Mouse (Mus musculus) lung, postnatal 0 days (tissue): ENCODE measurements around the gene Jak1. TPM values are rescaled to one million over a fixed set of nuclear protein-coding genes. Genes with fewer than 3 reads are reported as not detected.
A peak's percentile ranks its signal among the peaks of the same experiment; 100 is the strongest.

ENCODE experiments used
- ATAC-seq: fragments of 200-750 bp; cut with Nextera tagmentation; 2 replicates; pipeline ENCODE4 v1.8.0; 2017; ENCODE audit warnings: moderate library complexity
- DNase-seq: peaks from one replicate; pipeline ENCODE4 v3.0.0-alpha.2; 2016; ENCODE audit warnings: low spot score
- H3K27ac ChIP-seq: fragments of 300-500 bp; sonication (generic); 2 replicates; pipeline ENCODE4 v1.5.1; 2014; ENCODE audit warnings: antibody characterized with exemption, mild to moderate bottlenecking, low read length, mixed read lengths
- H3K27me3 ChIP-seq: fragments of 300-500 bp; sonication (generic); replicated peaks from 2 replicates; pipeline ENCODE4 v1.6.1; 2014; ENCODE audit warnings: low read length, mixed read lengths; ENCODE audit not compliant: insufficient read depth
- H3K36me3 ChIP-seq: fragments of 300-500 bp; sonication (generic); 2 replicates; pipeline ENCODE4 v1.6.1; 2014; ENCODE audit warnings: low read length, mixed read lengths; ENCODE audit not compliant: insufficient read depth
- H3K4me1 ChIP-seq: fragments of 300-500 bp; sonication (generic); 2 replicates; pipeline ENCODE4 v1.6.1; 2014; ENCODE audit warnings: antibody characterized with exemption, low read depth, low read length, mixed read lengths; ENCODE audit not compliant: insufficient read depth
- H3K4me2 ChIP-seq: fragments of 300-500 bp; sonication (generic); replicated peaks from 2 replicates; pipeline ENCODE4 v1.6.1; 2014; ENCODE audit warnings: low read depth, mild to moderate bottlenecking, low read length, moderate library complexity, mixed read lengths
- H3K4me3 ChIP-seq: fragments of 300-500 bp; sonication (generic); 2 replicates; pipeline ENCODE4 v1.5.1; 2014; ENCODE audit warnings: low read depth, low read length
- H3K9ac ChIP-seq: fragments of 300-500 bp; sonication (generic); replicated peaks from 2 replicates; pipeline ENCODE4 v1.6.1; 2014; ENCODE audit warnings: low read depth, mild to moderate bottlenecking
- H3K9me3 ChIP-seq: fragments of 300-500 bp; sonication (generic); 2 replicates; pipeline ENCODE4 v1.6.1; 2016; ENCODE audit warnings: low read length, mixed read lengths
- CTCF ChIP-seq: IDR thresholded peaks from 2 replicates; pipeline ENCODE4 v1.5.1; 2016; ENCODE audit warnings: antibody characterized with exemption, mild to moderate bottlenecking
- EP300 ChIP-seq: IDR thresholded peaks from 2 replicates; pipeline ENCODE4 v1.6.1; 2016; ENCODE audit warnings: antibody characterized with exemption, mild to moderate bottlenecking, control low read depth
- WGBS: fragments of 180-500 bp; shearing (Covaris S2); extraction: QIAGEN DNeasy Blood & Tissue Kit; methylation state at CpG from one replicate; pipeline ENCODE4 v1.1.7; 2014; 5-methylcytosine and 5-hydroxymethylcytosine counted together
- polyA plus RNA-seq: library from polyadenylated mRNA; unstranded; fragments of >200 nt; fragmentation: Nextera tagmentation; extraction: Ambion mirVana; gene quantifications from 2 replicates; pipeline ENCODE4 v1.2.1, GENCODE M21; 2015

Gene Jak1
- polyA plus RNA-seq, 1 experiment from 2014 or later, result 80.0 TPM

DNA sequence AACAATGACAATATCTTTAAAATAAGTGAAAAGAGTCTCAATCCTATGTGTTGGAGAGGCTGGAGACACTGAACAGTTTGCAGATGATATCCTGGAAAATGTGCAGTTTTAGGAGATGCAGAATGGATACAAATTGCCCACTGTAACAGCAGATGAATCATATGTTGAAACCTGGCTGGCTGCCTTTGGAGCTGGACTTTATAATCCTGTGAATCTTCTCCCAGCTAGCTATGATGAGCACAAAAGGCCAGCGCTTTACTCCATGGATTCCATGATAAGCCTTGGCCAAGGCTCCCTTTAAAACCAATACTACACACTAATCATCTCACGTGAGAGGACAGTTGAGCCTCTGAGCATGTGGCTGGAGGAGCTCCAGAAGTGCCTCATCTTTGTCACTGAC, 45.2 kb downstream of the Jak1 start:
- WGBS, result 56% methylated on average over 2 of the region's 2 CpGs
- no peak overlapping the region for H3K9ac ChIP-seq
- DNase-seq (no peak), ATAC-seq (no peak)
- H3K4me2 ChIP-seq, result no peak overlapping the region
- no peaks in the 10 kb centered on the region for H3K36me3 ChIP-seq
- TF ChIP-seq EP300 (no peak), CTCF (no peak)
- H3K4me3 ChIP-seq, result no peak overlapping the region
- H3K4me1 ChIP-seq, result peaks cover 7% of the 10 kb centered on the region; the same call in 1 of the 2 replicates
- H3K27me3 ChIP-seq, result no peaks in the 10 kb centered on the region
- H3K27ac ChIP-seq, result no peak overlapping the region
- H3K9me3 ChIP-seq, result no peaks in the 10 kb centered on the region

DNA sequence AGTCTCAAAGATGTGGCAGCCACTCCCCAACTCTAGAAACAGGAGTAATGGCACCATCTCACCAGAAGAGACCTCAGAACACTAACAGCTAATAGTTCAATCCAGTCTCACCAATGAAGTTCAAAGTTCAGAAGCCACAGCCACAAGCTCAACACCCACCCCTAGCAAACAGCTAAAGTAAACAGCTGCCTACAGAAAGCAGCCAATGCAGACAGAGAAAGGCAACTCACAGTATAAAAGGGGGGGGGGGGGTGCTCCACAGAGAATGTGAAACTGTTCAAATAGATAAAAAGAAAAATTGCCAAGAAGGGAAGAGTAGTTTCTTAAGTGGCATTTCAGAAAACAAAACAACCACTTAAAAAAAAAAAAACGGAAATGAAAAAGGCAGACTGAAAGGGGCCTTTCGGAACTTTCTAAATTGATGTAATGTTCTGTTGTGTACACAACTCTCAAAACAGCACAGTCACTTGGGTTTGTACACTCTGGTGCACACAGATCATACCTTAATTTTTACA, 48.0 kb downstream of the Jak1 start:
- no peak overlapping the region for H3K4me3 ChIP-seq
- peaks cover 2% of the 10 kb centered on the region; the same call in 1 of the 2 replicates for H3K4me1 ChIP-seq
- H3K27ac ChIP-seq, result no peak overlapping the region
- no peaks in the 10 kb centered on the region for H3K36me3 ChIP-seq
- DNase-seq, result no peak
- TF ChIP-seq CTCF, result no peak
- no peak for ATAC-seq
- H3K27me3 ChIP-seq, result no peaks in the 10 kb centered on the region
- H3K4me2 ChIP-seq, result no peak overlapping the region
- WGBS, result 36% methylated on average over 2 of the region's 2 CpGs
- no peak overlapping the region for H3K9ac ChIP-seq
- H3K9me3 ChIP-seq, result no peaks in the 10 kb centered on the region

- no peak overlapping the region for H3K4me3 ChIP-seq
- DNase-seq, result no peak
- H3K9ac ChIP-seq, result no peak overlapping the region
- ATAC-seq, result no peak
- no peaks in the 10 kb centered on the region for H3K9me3 ChIP-seq
- no peak overlapping the region for H3K4me2 ChIP-seq
- no peak overlapping the region for H3K27ac ChIP-seq
- TF ChIP-seq EP300, result no peak
- TF ChIP-seq CTCF, result no peak
- 86% methylated on average over 4 of the region's 4 CpGs for WGBS
- H3K36me3 ChIP-seq, result no peaks in the 10 kb centered on the region
- H3K4me1 ChIP-seq, result peaks cover 2% of the 10 kb centered on the region; the same call in 1 of the 2 replicates
- H3K27me3 ChIP-seq, result no peaks in the 10 kb centered on the region
These were observed 48.8 kb downstream of the Jak1 start for GRCm38 (mm10) chr4:101216286-101216685.

- WGBS, result 80% methylated on average over 2 of the region's 2 CpGs
- no peak for ATAC-seq
- peaks cover 2% of the 10 kb centered on the region; the same call in 1 of the 2 replicates for H3K4me1 ChIP-seq
These were observed 51.6 kb downstream of the Jak1 start for GRCm38 (mm10) chr4:101213477-101213876.

DNA sequence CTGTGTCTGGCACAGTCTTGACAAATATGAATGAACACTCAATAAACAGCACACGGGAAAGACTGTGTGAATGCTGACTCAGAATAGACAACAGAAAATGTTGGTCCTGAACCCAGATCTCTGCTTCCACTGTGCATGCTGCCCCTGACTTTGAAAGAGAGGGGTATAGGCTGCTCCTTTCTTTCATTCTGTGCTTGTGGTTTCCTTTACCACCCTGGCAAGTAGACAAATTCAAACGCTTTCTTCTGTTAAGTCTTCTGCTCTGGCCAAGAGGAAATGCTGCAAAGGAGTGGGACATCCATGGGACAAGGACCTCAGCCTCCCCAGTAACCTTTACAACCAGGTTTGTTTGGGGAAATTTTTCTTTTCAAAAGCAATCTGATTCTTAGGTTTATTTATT, 57.6 kb downstream of the Jak1 start:
- H3K9me3 ChIP-seq, result no peaks in the 10 kb centered on the region
- 49% methylated on average over 2 of the region's 2 CpGs for WGBS
- TF ChIP-seq CTCF (no peak), EP300 (no peak)
- H3K27ac ChIP-seq, result no peak overlapping the region
- H3K4me1 ChIP-seq, result no peaks in the 10 kb centered on the region
- H3K4me3 ChIP-seq, result no peak overlapping the region
- no peaks in the 10 kb centered on the region for H3K36me3 ChIP-seq
- ATAC-seq (no peak), DNase-seq (no peak)
- H3K4me2 ChIP-seq, result no peak overlapping the region
- H3K9ac ChIP-seq, result no peak overlapping the region
- H3K27me3 ChIP-seq, result no peaks in the 10 kb centered on the region

More at GRCm38 (mm10) chr4:101213477-101213876, 51.6 kb downstream of the Jak1 start:
- H3K9ac ChIP-seq, result no peak overlapping the region
- H3K27me3 ChIP-seq, result no peaks in the 10 kb centered on the region
- no peak overlapping the region for H3K27ac ChIP-seq
- no peak overlapping the region for H3K4me3 ChIP-seq
- H3K36me3 ChIP-seq, result no peaks in the 10 kb centered on the region
- no peaks in the 10 kb centered on the region for H3K9me3 ChIP-seq
- TF ChIP-seq CTCF (no peak), EP300 (no peak)
- no peak overlapping the region for H3K4me2 ChIP-seq
- no peak for DNase-seq

- no peak for DNase-seq
- no peak for TF ChIP-seq EP300
- no peak for TF ChIP-seq CTCF
- ATAC-seq, result no peak
- Histone ChIP-seq H3K4me1 (no peaks in the 10 kb centered on the region), H3K27ac (no peak overlapping the region), H3K4me3 (no peak overlapping the region), H3K9ac (no peak overlapping the region), H3K9me3 (no peaks in the 10 kb centered on the region), H3K36me3 (no peaks in the 10 kb centered on the region), H3K4me2 (no peak overlapping the region), H3K27me3 (no peaks in the 10 kb centered on the region)
- WGBS, result 50% methylated on average over 1 of the region's 1 CpGs
These were observed 61.6 kb downstream of the Jak1 start for GRCm38 (mm10) chr4:101203518-101203917.

DNA sequence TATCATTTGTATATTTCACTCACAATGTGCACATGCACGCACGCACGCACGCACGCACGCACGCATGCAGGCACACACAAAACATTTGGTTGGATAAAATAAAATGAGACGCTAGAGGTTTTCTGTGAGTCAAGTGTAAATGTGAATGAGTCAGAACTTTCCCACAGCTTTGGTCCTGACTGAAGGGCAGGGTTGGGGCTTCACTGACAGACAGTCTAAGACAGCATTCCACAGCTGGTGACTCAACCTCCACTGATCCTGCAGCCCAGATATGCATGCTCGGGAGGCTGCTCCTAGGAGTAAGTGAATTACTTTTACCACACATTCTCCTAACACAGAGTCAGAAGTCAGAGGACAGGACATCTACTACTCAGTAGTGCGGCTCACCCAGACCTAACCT, 62.5 kb downstream of the Jak1 start:
- Histone ChIP-seq H3K9ac (no peak overlapping the region), H3K9me3 (no peaks in the 10 kb centered on the region), H3K4me3 (no peak overlapping the region), H3K36me3 (no peaks in the 10 kb centered on the region), H3K4me2 (no peak overlapping the region), H3K27me3 (no peaks in the 10 kb centered on the region), H3K27ac (no peak overlapping the region), H3K4me1 (peaks cover 6% of the 10 kb centered on the region; the same call in 1 of the 2 replicates)
- WGBS, result 78% methylated on average over 10 of the region's 10 CpGs
- peak; percentile 77 for ATAC-seq
- no peak for TF ChIP-seq CTCF
- TF ChIP-seq EP300, result no peak
- peak; percentile 51 for DNase-seq
